Mouse (Mus musculus): Measurements from ENCODE around the gene Crip1. TPM values are rescaled to one million over a fixed set of nuclear protein-coding genes. Genes with fewer than 3 reads are reported as not detected.

Crip1 gene
- polyA plus RNA-seq, 1 experiment from 2014 or later = 312 TPM

- no peaks in the 10 kb centered on the region for H3K27me3 ChIP-seq (replicated peaks; ENCODE audit: control insufficient read depth, insufficient read depth, low read length)
- no peak overlapping the region for H3K9ac ChIP-seq (ENCODE audit: low read length)
- no peaks in the 10 kb centered on the region for H3K9me3 ChIP-seq (ENCODE audit: control insufficient read depth, low read length)
- no peak overlapping the region for H3K4me2 ChIP-seq (ENCODE audit: low read length)
- peaks cover 15% of the 10 kb centered on the region for H3K4me1 ChIP-seq (replicated peaks; ENCODE audit: control insufficient read depth, insufficient read depth, low read length)
- DNase-seq (ENCODE audit: low spot score) = no peak
- 87% methylated on average over 7 of the region's 7 CpGs for WGBS
- H3K36me3 ChIP-seq (ENCODE audit: control insufficient read depth, insufficient read depth, low read length) = peaks cover 82% of the 10 kb centered on the region
- no peak overlapping the region for H3K4me3 ChIP-seq (ENCODE audit: low read depth, low read length)
- no peak overlapping the region for H3K27ac ChIP-seq (ENCODE audit: low read depth)
- ATAC-seq (replicated peaks; ENCODE audit: low FRiP score, low TSS enrichment, low read depth) = no peak
Measured at GRCm38 (mm10) chr12:113135401-113135800, 10.7 kb upstream of the Crip1 start.

- H3K4me3 ChIP-seq (ENCODE audit: low read depth, low read length) = no peak overlapping the region
- ATAC-seq (replicated peaks; ENCODE audit: low FRiP score, low TSS enrichment, low read depth) (no peak), DNase-seq (ENCODE audit: low spot score) (no peak)
- H3K27ac ChIP-seq (ENCODE audit: low read depth) = no peak overlapping the region
- H3K4me1 ChIP-seq (replicated peaks; ENCODE audit: control insufficient read depth, insufficient read depth, low read length) = peaks cover 15% of the 10 kb centered on the region
- H3K27me3 ChIP-seq (replicated peaks; ENCODE audit: control insufficient read depth, insufficient read depth, low read length) = peaks cover 10% of the 10 kb centered on the region
- H3K36me3 ChIP-seq (ENCODE audit: control insufficient read depth, insufficient read depth, low read length) = peaks cover 70% of the 10 kb centered on the region
- no peak overlapping the region for H3K4me2 ChIP-seq (ENCODE audit: low read length)
- 78% methylated on average over 17 of the region's 17 CpGs for WGBS
- H3K9me3 ChIP-seq (ENCODE audit: control insufficient read depth, low read length) = no peaks in the 10 kb centered on the region
- H3K9ac ChIP-seq (ENCODE audit: low read length) = no peak overlapping the region
Measured at GRCm38 (mm10) chr12:113136492-113137020, 9.6 kb upstream of the Crip1 start.

DNA sequence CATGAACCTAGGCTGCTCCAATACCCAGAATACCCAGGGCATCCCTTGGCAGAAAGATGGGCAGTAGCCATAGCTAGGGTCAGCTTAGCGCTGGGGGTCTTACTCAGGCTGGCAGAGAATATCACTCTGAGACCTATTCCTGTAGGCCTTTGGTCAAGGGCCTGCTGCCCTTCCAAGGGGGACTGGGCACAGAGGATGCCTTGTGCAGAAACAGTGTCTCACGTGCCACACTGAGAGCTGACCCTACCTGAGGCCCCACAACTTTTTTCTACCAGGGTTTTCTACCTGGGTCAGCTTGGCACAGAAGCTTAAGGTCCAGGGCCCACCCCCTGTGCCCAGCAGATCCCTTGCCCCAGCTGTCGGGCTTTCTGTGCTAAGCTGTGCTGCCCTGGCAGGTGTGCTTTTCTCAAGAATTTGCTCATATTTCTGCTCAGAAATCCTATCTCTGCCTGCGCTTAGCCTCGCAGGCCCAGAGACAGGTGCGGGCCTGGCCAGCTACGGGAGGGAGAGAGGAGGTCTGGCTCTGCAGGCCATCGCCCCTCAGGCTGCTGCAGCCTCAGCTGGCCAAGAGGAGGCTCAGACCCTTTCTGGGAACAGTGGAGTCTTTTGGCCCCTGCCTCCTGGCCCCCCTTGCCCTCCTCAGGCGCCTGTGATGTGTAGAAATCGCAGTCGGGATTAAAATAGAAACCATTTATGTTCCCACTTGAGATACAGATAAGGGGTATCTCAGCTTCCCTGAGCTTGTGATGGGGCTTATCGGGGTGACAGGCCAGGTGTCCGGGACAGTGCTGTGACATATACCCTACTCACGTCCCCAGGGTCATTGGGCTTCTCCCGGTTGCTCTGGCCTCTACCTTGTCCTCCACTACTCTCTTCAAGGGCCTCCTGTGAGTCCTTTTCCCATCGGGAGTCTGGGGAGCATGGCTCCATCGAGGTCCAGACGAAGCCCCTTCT lies 8.6 kb upstream of the Crip1 start:
- Histone ChIP-seq H3K9me3 (ENCODE audit: control insufficient read depth, low read length) (no peaks in the 10 kb centered on the region), H3K9ac (ENCODE audit: low read length) (no peak overlapping the region), H3K4me3 (ENCODE audit: low read depth, low read length) (no peak overlapping the region), H3K4me1 (replicated peaks; ENCODE audit: control insufficient read depth, insufficient read depth, low read length) (peaks cover 25% of the 10 kb centered on the region), H3K4me2 (ENCODE audit: low read length) (no peak overlapping the region), H3K27ac (ENCODE audit: low read depth) (no peak overlapping the region), H3K27me3 (replicated peaks; ENCODE audit: control insufficient read depth, insufficient read depth, low read length) (peaks cover 14% of the 10 kb centered on the region), H3K36me3 (ENCODE audit: control insufficient read depth, insufficient read depth, low read length) (peaks cover 60% of the 10 kb centered on the region)
- WGBS = 86% methylated on average over 18 of the region's 18 CpGs
- DNase-seq (ENCODE audit: low spot score) (no peak), ATAC-seq (replicated peaks; ENCODE audit: low FRiP score, low TSS enrichment, low read depth) (no peak)

DNA sequence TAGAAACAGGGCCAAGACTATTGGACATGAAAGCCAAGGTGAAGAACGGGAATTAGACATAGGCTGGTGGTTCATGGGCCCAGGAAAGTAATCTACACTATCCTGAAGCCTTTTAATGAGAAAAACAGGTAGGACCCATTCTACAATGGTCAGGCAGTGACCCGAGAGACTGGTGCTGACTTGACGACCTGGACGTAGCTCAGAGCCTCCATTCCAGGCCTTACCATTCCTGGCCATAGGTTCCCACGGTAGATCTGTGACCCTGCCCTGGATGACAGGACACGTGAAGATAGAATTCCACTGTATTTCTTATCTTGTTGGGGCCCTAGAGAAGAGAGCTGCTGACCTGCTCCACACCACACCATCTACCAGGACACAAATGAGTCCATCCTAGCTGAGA lies 7.8 kb upstream of the Crip1 start:
- DNase-seq (ENCODE audit: low spot score) (no peak), ATAC-seq (replicated peaks; ENCODE audit: low FRiP score, low TSS enrichment, low read depth) (no peak)
- peaks cover 14% of the 10 kb centered on the region for H3K27me3 ChIP-seq (replicated peaks; ENCODE audit: control insufficient read depth, insufficient read depth, low read length)
- 76% methylated on average over 6 of the region's 6 CpGs for WGBS
- no peak overlapping the region for H3K9ac ChIP-seq (ENCODE audit: low read length)
- H3K4me1 ChIP-seq (replicated peaks; ENCODE audit: control insufficient read depth, insufficient read depth, low read length) = peaks cover 25% of the 10 kb centered on the region
- H3K27ac ChIP-seq (ENCODE audit: low read depth) = no peak overlapping the region
- peaks cover 53% of the 10 kb centered on the region for H3K36me3 ChIP-seq (ENCODE audit: control insufficient read depth, insufficient read depth, low read length)
- no peaks in the 10 kb centered on the region for H3K9me3 ChIP-seq (ENCODE audit: control insufficient read depth, low read length)
- no peak overlapping the region for H3K4me3 ChIP-seq (ENCODE audit: low read depth, low read length)
- H3K4me2 ChIP-seq (ENCODE audit: low read length) = no peak overlapping the region

DNA sequence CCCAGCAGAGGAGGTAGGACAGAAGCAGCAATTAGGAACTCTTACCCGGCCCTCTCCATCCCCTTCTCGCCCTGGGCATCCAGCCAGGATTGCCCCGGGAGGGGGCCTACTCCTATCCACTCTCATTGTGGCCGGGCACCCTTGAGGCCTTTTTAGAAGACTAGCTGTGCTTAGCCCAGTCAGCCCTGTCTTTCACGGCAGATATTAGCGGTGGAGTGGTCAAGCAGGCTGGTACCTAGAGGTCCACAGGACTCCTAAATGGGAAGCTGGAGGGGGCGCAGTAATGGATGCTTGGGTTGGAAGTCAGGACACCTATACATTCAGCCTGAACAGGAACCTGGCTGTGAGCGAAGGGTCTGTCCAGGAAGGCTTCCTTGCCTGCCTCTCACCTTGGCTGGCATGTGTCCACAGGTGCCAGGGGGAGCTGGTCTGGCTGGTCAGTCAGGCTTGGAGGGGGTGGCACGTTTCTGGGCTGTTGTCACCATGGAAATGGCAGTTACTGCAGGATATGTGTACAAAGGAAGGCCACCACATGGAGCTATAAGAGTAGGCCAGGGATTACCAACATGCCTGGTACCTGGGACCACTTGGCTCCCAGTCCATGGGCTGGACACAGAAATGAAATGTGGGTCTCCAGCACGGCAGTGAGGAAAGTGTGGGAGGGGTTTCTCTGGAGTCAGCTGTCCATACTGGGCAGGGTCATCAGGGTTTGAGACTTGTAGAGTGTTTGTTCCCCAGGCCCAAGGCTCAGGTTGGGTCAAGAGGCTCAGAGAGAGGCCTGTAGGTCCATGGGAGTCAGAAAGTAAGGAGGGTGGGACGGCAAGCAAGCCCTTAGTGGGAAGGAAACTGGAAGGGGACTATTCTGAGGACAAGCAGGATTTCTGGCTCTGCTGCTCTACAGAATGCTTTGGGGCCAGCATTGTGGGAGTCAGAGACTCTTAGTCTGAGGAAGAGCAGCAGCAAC lies 6.9 kb upstream of the Crip1 start:
- peaks cover 26% of the 10 kb centered on the region for H3K4me1 ChIP-seq (replicated peaks; ENCODE audit: control insufficient read depth, insufficient read depth, low read length)
- peaks cover 44% of the 10 kb centered on the region for H3K36me3 ChIP-seq (ENCODE audit: control insufficient read depth, insufficient read depth, low read length)
- H3K9me3 ChIP-seq (ENCODE audit: control insufficient read depth, low read length) = no peaks in the 10 kb centered on the region
- peaks cover 14% of the 10 kb centered on the region for H3K27me3 ChIP-seq (replicated peaks; ENCODE audit: control insufficient read depth, insufficient read depth, low read length)
- 0 out of 2 replicates have a peak overlapping the region, but pooled peaks have one; percentile 22 for H3K9ac ChIP-seq (ENCODE audit: low read length)
- ATAC-seq (replicated peaks; ENCODE audit: low FRiP score, low TSS enrichment, low read depth) = no peak
- DNase-seq (ENCODE audit: low spot score) = no peak
- H3K4me2 ChIP-seq (ENCODE audit: low read length) = peak overlapping the region; percentile 50
- H3K27ac ChIP-seq (ENCODE audit: low read depth) = peak overlapping the region; percentile 57; the same call in 1 of the 2 replicates
- 48% methylated on average over 11 of the region's 11 CpGs for WGBS
- H3K4me3 ChIP-seq (ENCODE audit: low read depth, low read length) = peak overlapping the region; percentile 48

DNA sequence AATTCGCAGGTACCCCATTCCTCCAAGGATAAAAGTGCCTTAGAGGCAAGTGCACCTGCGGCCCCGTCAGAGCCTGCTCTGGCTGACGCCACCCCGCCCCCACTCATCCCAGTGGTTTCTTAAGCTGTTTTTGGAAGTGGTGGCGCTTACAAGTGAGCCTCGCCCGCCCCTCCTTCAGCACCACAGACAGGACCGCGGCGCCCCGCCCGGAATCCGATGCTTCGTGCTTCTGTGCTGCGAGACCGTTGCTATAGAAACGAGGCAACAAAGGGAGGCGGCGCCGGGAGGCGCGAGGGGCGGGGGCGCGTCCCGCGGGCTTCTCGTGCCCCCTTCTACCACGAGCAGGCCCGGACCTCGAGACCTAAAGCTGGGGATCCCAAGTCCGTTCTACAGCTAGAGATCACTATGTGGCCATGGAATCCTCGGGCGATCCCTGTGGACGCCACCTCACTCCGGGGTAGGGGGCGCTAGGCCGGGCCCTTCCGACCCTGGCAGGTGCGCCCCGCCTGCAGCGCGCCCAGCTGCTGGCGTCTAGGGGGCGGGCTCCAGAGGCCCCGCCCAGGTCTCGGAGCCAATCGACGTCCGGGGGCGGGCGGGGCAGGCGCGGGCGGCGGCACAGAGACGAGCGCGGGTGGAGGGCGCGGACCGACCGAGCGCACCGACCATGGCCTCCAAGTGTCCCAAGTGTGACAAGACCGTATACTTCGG lies 6.1 kb upstream of the Crip1 start, which contains the start of gene Crip2:
TSS of gene Crip2 (plus strand) at position 329 of the 708 bp plus-strand sequence.
- Histone ChIP-seq H3K4me2 (ENCODE audit: low read length) (peak within 1 kb of the TSS; percentile 50), H3K4me1 (replicated peaks; ENCODE audit: control insufficient read depth, insufficient read depth, low read length) (peaks cover 26% of the 10 kb centered on the region), H3K9me3 (ENCODE audit: control insufficient read depth, low read length) (no peaks in the 10 kb centered on the region), H3K4me3 (ENCODE audit: low read depth, low read length) (peak within 1 kb of the TSS; percentile 48), H3K36me3 (ENCODE audit: control insufficient read depth, insufficient read depth, low read length) (peaks cover 35% of the 10 kb centered on the region), H3K27me3 (replicated peaks; ENCODE audit: control insufficient read depth, insufficient read depth, low read length) (peaks cover 14% of the 10 kb centered on the region), H3K9ac (ENCODE audit: low read length) (peak within 1 kb of the TSS; percentile 38), H3K27ac (ENCODE audit: low read depth) (peak within 1 kb of the TSS; percentile 57; the same call in 1 of the 2 replicates)
- DNase-seq (ENCODE audit: low spot score) (peak; percentile 92), ATAC-seq (replicated peaks; ENCODE audit: low FRiP score, low TSS enrichment, low read depth) (peak; percentile 87)
- under 1% methylated on average over 56 of the region's 68 CpGs for WGBS

DNA sequence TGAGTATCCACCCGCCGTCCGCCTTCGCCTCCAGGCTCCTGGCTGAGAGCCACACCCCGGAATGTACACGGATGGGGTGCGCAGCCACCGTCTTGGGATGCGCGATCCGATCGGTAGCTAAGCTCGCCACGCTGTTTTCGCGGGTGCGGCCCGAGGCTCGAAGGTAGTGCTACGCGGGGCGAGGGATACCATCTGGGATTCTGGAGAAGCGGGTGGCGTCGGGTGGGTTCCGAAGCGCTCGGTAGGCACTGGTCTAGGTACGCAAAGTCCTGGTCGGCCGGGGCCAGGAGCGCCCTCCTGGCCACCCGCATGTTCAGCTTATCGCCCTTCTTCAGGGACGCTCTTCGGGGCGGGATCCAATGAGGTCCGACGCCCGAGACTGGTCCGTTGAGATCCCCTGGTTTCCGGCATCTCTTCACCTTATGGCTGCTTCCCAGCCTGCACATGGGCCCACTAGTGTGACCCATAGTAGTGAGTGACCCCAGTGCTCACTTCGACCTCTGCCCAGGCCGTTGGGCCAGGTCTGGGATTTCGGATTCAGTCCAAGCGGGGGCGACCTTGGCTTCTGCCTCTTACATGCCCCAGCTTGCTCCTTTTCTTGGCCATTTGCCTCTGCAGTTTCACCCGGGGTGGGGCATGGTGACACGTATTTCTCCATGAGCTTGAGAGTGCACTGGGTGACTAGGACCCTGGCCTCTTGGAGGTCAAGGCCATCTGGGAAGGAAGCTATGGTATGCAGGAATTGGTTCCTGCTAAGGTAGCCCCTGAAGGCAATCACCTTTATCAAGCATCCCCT lies 5.3 kb upstream of the Crip1 start:
- H3K36me3 ChIP-seq (ENCODE audit: control insufficient read depth, insufficient read depth, low read length) = peaks cover 28% of the 10 kb centered on the region
- no peak for DNase-seq (ENCODE audit: low spot score)
- H3K4me3 ChIP-seq (ENCODE audit: low read depth, low read length) = peak overlapping the region; percentile 48
- H3K4me1 ChIP-seq (replicated peaks; ENCODE audit: control insufficient read depth, insufficient read depth, low read length) = peaks cover 26% of the 10 kb centered on the region
- no peak; the same call in none of the 2 replicates for ATAC-seq (replicated peaks; ENCODE audit: low FRiP score, low TSS enrichment, low read depth)
- 4% methylated on average over 49 of the region's 49 CpGs for WGBS
- H3K9me3 ChIP-seq (ENCODE audit: control insufficient read depth, low read length) = no peaks in the 10 kb centered on the region
- H3K9ac ChIP-seq (ENCODE audit: low read length) = peak overlapping the region; percentile 38
- peak overlapping the region; percentile 59; the same call in 1 of the 2 replicates for H3K27ac ChIP-seq (ENCODE audit: low read depth)
- peak overlapping the region; percentile 50 for H3K4me2 ChIP-seq (ENCODE audit: low read length)
- peaks cover 14% of the 10 kb centered on the region for H3K27me3 ChIP-seq (replicated peaks; ENCODE audit: control insufficient read depth, insufficient read depth, low read length)
